In the genomic region with DNA sequence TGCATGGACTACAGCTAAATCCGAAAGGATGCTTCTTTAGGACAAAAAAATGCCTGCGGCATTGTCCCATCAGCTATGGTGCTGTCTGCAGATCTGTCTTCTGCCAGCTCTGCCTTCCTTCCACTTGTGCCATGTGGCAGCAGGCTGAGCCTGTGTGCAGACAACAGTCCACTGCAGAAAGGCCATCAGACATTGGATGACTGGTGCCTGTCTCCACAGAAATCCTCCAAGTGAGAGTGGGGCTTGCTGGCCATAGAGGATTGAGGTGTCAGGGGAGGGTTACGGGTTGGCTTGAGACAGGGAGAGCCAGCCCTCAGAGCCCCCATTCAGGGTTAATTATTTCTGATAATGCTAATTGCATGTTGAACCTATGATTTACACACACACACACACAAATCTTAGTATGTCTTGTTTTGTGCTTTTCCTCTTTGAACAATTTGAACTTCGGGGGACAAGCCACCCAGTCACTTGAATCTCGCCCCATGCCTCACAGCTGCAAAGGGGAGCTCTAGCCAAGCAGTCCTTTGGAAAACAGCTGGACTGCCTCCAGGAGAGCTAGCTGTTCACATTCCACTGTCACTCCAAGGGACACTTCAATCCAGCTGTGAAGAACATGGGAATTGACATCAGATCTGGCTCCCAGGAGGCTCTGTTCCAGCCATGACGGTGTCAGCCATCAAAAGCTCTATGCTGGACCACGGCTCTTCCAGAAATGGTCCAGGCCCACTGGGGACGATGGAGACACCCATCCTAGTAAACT, we compare ENCODE assay signal across 15 mouse cellular contexts.
DNase-seq lines count a peak whose midpoint lies in the region; ATAC-seq and TF ChIP-seq lines count a peak whose summit lies in the region.
"Had no signal": no experiment of that assay in that cellular context is flagged by ENCODE, and none has a peak within 500 bp of the region (broad histone marks: within the 10 kb centered on the region; RNA-seq: fewer than 3 reads in every experiment).

No protein-coding gene starts in this region.

- no peak for ATAC-seq in forebrain, embryonic 15.5 days (replicated peaks)
- ATAC-seq in forebrain, embryonic 12.5 days (ENCODE audit: low FRiP score), result no peak
- peak; percentile 84 for ATAC-seq in lung, embryonic 15.5 days (ENCODE audit: borderline replicate concordance, extremely low read depth, low FRiP score, low TSS enrichment)
- ATAC-seq in hindbrain, postnatal 0 days, result no peak
- ATAC-seq: midbrain, embryonic 15.5 days had no signal

- H3K9me3 ChIP-seq in forebrain, embryonic 15.5 days, result no peaks in the 10 kb centered on the region
- no peaks in the 10 kb centered on the region for H3K9me3 ChIP-seq in forebrain, embryonic 12.5 days
- no peaks in the 10 kb centered on the region for H3K9me3 ChIP-seq in lung, embryonic 15.5 days
- no peaks in the 10 kb centered on the region for H3K9me3 ChIP-seq in hindbrain, postnatal 0 days (ENCODE audit: low read length)
- H3K9me3 ChIP-seq: limb, embryonic 15.5 days; midbrain, embryonic 15.5 days; neural tube, embryonic 13.5 days had no signal

- no peak for DNase-seq in layer of hippocampus, adult 2 months (ENCODE audit: low spot score in 2 of 2)
- no peak for DNase-seq in layer of hippocampus, postnatal 25 days (ENCODE audit: extremely low spot score in 1 of 2, low spot score in 1 of 2)
- DNase-seq in retina, postnatal 1 day, result no peak
- no peak for DNase-seq in hindbrain, postnatal 0 days (ENCODE audit: low spot score)
- DNase-seq in thymus, postnatal 14 days, result no peak
- DNase-seq: adrenal gland, postnatal 36 days; cerebellum, postnatal 25 days; spleen, adult 18-20 months; thymus, postnatal 36 days had no signal

- no peak overlapping the region for H3K4me2 ChIP-seq in forebrain, embryonic 15.5 days (replicated peaks)
- no peak overlapping the region for H3K4me2 ChIP-seq in forebrain, embryonic 12.5 days
- no peak overlapping the region for H3K4me2 ChIP-seq in lung, embryonic 15.5 days
- H3K4me2 ChIP-seq in hindbrain, postnatal 0 days (ENCODE audit: low read depth, low read length), result no peak overlapping the region
- H3K4me2 ChIP-seq: limb, embryonic 15.5 days; midbrain, embryonic 15.5 days; neural tube, embryonic 13.5 days had no signal

- H3K9ac ChIP-seq in forebrain, embryonic 15.5 days (replicated peaks), result no peak overlapping the region
- H3K9ac ChIP-seq in forebrain, embryonic 12.5 days, result no peak overlapping the region
- H3K9ac ChIP-seq in lung, embryonic 15.5 days, result no peak overlapping the region
- H3K9ac ChIP-seq in hindbrain, postnatal 0 days (replicated peaks; ENCODE audit: low read length), result no peak overlapping the region
- H3K9ac ChIP-seq: limb, embryonic 15.5 days; midbrain, embryonic 15.5 days; neural tube, embryonic 13.5 days had no signal

- no peaks in the 10 kb centered on the region for H3K36me3 ChIP-seq in forebrain, embryonic 15.5 days
- no peaks in the 10 kb centered on the region for H3K36me3 ChIP-seq in forebrain, embryonic 12.5 days (replicated peaks)
- H3K36me3 ChIP-seq in lung, embryonic 15.5 days, result no peaks in the 10 kb centered on the region
- H3K36me3 ChIP-seq in hindbrain, postnatal 0 days (ENCODE audit: insufficient read depth, low read length), result no peaks in the 10 kb centered on the region
- H3K36me3 ChIP-seq: limb, embryonic 15.5 days; midbrain, embryonic 15.5 days; neural tube, embryonic 13.5 days had no signal

- 85% methylated on average over 8 of the region's 8 CpGs for WGBS in forebrain, embryonic 15.5 days
- WGBS in forebrain, embryonic 12.5 days, result 83% methylated on average over 8 of the region's 8 CpGs
- 55% methylated on average over 8 of the region's 8 CpGs for WGBS in lung, embryonic 15.5 days
- 81% methylated on average over 8 of the region's 8 CpGs for WGBS in hindbrain, postnatal 0 days

- peak; percentile 29 for TF ChIP-seq CTCF in layer of hippocampus, adult 2 months (conservative IDR thresholded peaks at IDR 0.05)
- no peak for TF ChIP-seq CTCF in hindbrain, postnatal 0 days (IDR thresholded peaks at IDR 0.05; ENCODE audit: low read depth)

- no peak overlapping the region for H3K4me3 ChIP-seq in forebrain, embryonic 15.5 days
- H3K4me3 ChIP-seq in forebrain, embryonic 12.5 days (replicated peaks), result no peak overlapping the region
- H3K4me3 ChIP-seq in layer of hippocampus, adult 2 months, result no peak overlapping the region
- no peak overlapping the region for H3K4me3 ChIP-seq in lung, embryonic 15.5 days
- no peak overlapping the region for H3K4me3 ChIP-seq in hindbrain, postnatal 0 days (ENCODE audit: low read length)
- H3K4me3 ChIP-seq: limb, embryonic 15.5 days; midbrain, embryonic 15.5 days; neural tube, embryonic 13.5 days had no signal

- no peaks in the 10 kb centered on the region for H3K27me3 ChIP-seq in forebrain, embryonic 15.5 days
- H3K27me3 ChIP-seq in forebrain, embryonic 12.5 days, result no peaks in the 10 kb centered on the region
- no peaks in the 10 kb centered on the region for H3K27me3 ChIP-seq in lung, embryonic 15.5 days
- no peaks in the 10 kb centered on the region for H3K27me3 ChIP-seq in hindbrain, postnatal 0 days (ENCODE audit: insufficient read depth, low read length)
- H3K27me3 ChIP-seq: midbrain, embryonic 15.5 days; neural tube, embryonic 13.5 days had no signal

- H3K4me1 ChIP-seq in forebrain, embryonic 15.5 days, result peaks cover 20% of the 10 kb centered on the region; the same call in 1 of the 2 replicates
- H3K4me1 ChIP-seq in forebrain, embryonic 12.5 days, result peaks cover 2% of the 10 kb centered on the region; the same call in 1 of the 2 replicates
- peaks cover 14% of the 10 kb centered on the region for H3K4me1 ChIP-seq in lung, embryonic 15.5 days
- no peaks in the 10 kb centered on the region for H3K4me1 ChIP-seq in hindbrain, postnatal 0 days (ENCODE audit: insufficient read depth, low read length)
- H3K4me1 ChIP-seq: limb, embryonic 15.5 days; midbrain, embryonic 15.5 days had no signal

- H3K27ac ChIP-seq in forebrain, embryonic 15.5 days (replicated peaks), result peak overlapping the region; percentile 35; the same call in 1 of the 2 replicates
- no peak overlapping the region for H3K27ac ChIP-seq in forebrain, embryonic 12.5 days
- H3K27ac ChIP-seq in layer of hippocampus, adult 2 months, result no peak overlapping the region
- peak overlapping the region; percentile 67 for H3K27ac ChIP-seq in lung, embryonic 15.5 days
- H3K27ac ChIP-seq in hindbrain, postnatal 0 days, result no peak overlapping the region
- H3K27ac ChIP-seq: limb, embryonic 15.5 days; midbrain, embryonic 15.5 days; neural tube, embryonic 13.5 days had no signal

Comparison
In these comparisons a context has a peak if more than half of its experiments do, and no peak if none do; other contexts are left out.
1. H3K27ac ChIP-seq: peak in forebrain, embryonic 15.5 days (single experiment) and lung, embryonic 15.5 days (single experiment); none in forebrain, embryonic 12.5 days (single experiment), layer of hippocampus, adult 2 months (single experiment) and hindbrain, postnatal 0 days (single experiment).